Mouse (Mus musculus): ENCODE measurements around the gene Gatad2a.

Gatad2a gene

DNA sequence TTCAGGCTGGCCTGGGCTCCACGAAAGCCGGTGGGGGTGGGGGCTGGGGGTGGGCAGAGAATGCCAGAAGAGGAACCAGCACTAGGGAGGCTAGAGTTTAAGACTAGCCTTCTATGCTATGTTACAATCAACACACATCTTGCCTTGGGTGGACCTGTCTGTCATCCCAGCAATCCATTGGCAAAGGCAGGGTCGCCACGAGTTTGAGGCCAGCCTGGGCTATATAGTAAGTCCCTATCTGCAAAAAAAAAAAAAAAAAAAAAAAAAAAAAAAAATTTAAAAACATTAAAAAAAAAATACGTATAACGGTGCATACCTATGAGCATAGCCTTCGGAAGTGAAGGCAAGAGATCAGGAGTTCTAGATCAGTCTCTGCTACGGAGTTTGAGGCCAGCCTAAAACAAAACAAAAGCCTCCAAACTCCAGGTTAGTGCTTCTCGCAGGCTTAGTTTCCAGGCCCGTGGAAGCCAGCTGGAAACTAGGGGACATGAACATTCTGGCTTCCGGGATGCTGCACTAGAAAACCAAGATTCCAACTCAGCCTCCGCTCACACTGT, 95.2 kb downstream of the Gatad2a start:
- DNase-seq (ENCODE audit: low read depth, low spot score) = no peak

DNA sequence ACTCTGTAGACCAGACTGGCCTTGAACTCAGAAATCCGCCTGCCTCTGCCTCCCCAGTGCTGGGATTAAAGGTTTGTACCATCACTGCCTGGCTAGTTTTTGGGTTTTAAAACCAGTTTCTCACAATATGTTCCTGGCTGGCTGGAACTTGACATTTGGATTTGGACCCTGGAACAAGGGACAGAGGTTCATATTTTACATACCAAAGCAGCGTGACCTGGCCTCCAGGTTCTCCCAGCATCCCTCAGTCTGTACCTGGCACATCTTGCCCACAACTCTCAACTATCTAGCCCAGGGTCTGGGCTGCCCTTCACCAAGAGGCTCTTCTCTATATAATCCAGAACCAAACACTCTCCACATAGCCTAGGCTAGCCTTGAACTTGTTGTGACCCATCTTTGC, 96.3 kb downstream of the Gatad2a start:
- DNase-seq (ENCODE audit: low read depth, low spot score) = no peak

GRCm38 (mm10) chr8:69897857-69898256, 98.3 kb downstream of the Gatad2a start:
- DNase-seq (ENCODE audit: low read depth, low spot score) = no peak

GRCm38 (mm10) chr8:69895772-69896451, 100.3 kb downstream of the Gatad2a start:
- DNase-seq (ENCODE audit: low read depth, low spot score) = no peak

GRCm38 (mm10) chr8:69894836-69895332, 101.3 kb downstream of the Gatad2a start:
- DNase-seq (ENCODE audit: low read depth, low spot score) = no peak

- DNase-seq (ENCODE audit: low read depth, low spot score) = no peak
Observed at GRCm38 (mm10) chr8:69893863-69894262, 102.3 kb downstream of the Gatad2a start.

GRCm38 (mm10) chr8:69890813-69891241, 105.4 kb downstream of the Gatad2a start:
- no peak for DNase-seq (ENCODE audit: low read depth, low spot score)

DNA sequence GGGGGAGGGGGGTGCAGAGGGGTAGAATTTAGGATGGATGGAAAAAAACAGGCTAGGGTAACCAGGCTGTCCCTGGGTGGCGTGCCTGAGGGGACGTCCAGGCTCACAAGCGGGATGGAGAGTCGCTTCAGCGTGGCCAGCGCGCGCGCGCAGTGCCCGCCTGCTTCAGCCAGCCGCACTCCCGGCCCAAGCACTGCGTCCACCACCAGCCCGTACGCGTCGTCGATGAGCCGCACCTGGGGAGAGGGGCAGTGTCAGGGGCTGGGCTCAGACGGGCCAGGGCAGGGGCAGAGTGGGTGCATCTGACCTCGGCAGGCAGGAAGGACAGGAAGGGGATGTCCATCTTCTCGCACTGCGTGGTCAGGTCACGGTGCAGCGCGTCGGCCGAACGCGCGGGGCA, 107.3 kb downstream of the Gatad2a start:
- no peak for DNase-seq (ENCODE audit: low read depth, low spot score)

- no peak for DNase-seq (ENCODE audit: low read depth, low spot score)
Observed at GRCm38 (mm10) chr8:69888244-69888866, 107.8 kb downstream of the Gatad2a start.

DNA sequence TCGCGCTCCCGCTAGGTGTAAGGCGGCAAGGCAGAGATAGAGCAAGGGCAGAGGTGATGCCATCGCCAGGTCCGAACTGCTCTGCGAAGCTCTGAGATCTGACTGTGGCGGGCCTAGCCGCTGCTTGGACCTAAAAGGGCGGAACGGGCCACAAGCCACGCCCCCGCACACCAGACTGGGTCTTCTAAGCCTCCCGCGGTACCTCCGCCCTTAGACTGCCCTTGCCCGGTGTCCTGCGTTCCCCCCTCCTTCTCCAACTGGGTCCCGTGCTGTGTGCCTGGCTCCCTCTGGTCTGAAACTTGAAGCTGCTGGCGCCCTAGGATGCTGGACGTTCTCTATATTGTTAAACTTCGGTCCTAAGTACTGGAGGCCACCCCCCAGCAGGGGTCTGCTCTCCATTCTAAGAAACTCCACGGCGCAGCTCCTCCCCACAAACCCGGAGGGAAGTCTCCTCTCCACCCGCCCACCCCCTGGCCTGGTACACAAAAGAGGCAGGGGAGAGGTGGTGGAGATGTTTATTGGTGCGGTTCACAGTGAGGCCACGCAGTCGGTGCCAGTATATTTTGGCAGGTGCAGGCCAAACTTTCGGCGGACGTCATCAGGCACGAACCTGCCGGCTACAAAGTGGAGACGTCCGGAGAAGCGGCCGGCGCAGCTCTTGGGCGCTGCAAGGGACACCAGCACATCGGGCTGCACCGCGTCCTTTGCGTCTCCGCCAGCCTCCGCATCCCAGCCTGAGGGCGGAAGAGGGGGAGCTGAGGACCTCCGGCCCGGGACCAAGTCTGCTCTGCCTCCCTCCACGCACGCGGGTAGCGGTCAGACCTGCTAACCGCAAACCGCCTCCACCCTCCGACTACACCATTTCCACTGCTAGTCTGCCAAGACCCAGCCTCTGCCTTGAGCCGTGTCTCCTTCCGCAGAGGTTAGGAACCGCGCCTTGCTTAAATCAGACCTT, 108.6 kb downstream of the Gatad2a start, which contains the start of gene Cilp2:
TSS of gene Cilp2 (minus strand) at position 399 of the 955 bp plus-strand sequence.
- DNase-seq (ENCODE audit: low read depth, low spot score) = no peak

DNA sequence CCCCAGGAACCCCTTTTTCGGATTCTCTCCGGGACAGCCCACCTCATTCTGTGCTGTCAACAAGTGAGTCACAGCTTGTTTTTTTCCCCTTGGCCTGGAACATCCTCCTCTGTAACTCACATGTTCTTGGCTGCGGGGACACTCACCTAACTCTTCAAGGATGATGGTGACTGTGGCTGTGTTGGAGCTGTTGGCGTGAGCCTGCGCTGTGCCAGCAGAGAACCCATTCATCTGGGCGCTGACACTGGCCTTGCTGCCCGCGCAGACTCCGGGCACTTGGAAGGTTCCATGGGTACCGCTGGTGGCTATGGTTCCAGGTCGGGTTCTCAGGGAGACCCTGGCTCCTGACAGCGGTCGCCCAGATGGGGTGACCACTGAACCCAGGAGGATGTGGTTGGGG, 112.0 kb downstream of the Gatad2a start:
- DNase-seq (ENCODE audit: low read depth, low spot score) = no peak

DNA sequence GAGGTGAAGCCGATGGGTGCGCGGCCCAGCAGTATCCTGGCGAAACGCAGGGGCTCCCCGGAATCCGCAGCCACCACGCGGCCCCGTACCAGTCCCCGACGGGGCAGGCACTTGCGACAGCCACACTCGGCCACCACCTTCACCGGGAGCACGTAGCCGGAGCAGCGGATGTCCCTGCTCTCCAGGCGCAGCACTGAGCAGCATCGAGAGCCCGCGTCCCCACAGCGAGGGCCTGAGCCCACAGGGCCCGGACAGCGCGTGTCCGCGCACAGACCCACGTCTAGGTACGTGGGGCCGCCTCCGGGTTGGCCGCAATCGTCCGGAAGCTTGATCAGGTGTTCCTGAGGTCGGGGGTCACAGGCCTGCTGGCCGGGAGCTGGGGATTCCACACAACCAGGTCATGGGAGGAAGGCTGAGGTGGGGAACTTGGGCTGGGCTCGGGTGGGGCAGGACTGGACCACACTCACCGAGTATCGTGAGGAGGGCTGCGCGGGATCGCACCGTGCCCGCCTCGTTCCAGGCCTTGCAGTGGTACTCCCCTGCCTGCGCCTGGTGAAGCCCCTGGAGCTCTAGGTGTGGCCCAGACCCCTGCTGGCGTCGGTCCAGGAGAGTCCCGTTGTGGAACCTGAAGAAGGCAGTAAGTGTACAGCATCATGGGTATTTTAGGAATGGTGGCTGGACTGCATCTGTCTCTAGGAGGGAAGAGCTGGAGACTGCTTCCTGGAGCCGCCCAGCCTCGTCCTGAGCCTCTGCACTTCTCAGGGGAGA, 113.2 kb downstream of the Gatad2a start:
- DNase-seq (ENCODE audit: low read depth, low spot score) = no peak

GRCm38 (mm10) chr8:69882021-69882756, 114.0 kb downstream of the Gatad2a start:
- DNase-seq (ENCODE audit: low read depth, low spot score) = no peak

GRCm38 (mm10) chr8:69881261-69881865, 114.8 kb downstream of the Gatad2a start:
- DNase-seq (ENCODE audit: low read depth, low spot score) = no peak

GRCm38 (mm10) chr8:69880841-69881240, 115.3 kb downstream of the Gatad2a start:
- no peak for DNase-seq (ENCODE audit: low read depth, low spot score)

- DNase-seq (ENCODE audit: low read depth, low spot score) = no peak
Observed at GRCm38 (mm10) chr8:69879678-69880077, 116.5 kb downstream of the Gatad2a start.

- no peak for DNase-seq (ENCODE audit: low read depth, low spot score)
Observed at GRCm38 (mm10) chr8:69877992-69878391, 118.2 kb downstream of the Gatad2a start.

GRCm38 (mm10) chr8:69877396-69877795, 118.8 kb downstream of the Gatad2a start:
- no peak for DNase-seq (ENCODE audit: low read depth, low spot score)

DNA sequence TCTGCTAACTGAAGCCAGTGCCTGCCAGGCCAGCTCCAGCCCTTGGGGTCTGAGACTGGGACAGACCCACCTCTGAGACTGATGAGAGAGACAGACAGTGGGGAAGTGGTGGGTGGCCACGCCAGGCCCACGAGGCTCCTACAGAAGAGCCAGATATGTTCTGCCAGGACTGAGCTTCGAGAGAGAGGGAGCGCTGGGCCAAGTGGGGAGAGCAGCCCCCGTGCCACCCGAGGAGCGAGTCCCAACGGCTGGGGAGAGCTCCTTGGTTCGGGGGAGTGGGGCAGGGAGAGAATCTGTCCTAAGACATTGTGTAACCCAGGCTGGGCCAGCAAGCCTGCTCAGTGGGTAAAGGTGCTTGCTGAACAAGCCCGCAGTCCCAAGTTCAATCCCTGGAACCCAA, 119.2 kb downstream of the Gatad2a start:
- no peak for DNase-seq (ENCODE audit: low read depth, low spot score)

- DNase-seq (ENCODE audit: low read depth, low spot score) = no peak
Observed at GRCm38 (mm10) chr8:69876097-69876496, 120.1 kb downstream of the Gatad2a start.

Data from retina, adult 2 months (tissue).